Mouse (Mus musculus): ENCODE measurements at regions not wholly inside any gene's neighbourhood (a gene's known extent, or its start where the extent isn't known, plus 50 kb on each side); places are given as distances from the start of the nearest gene placed in this dataset.
"Not testable (repeated sequence)": the region's sequence is repeated elsewhere in the genome, so short reads cannot be mapped to it uniquely, and the experiment has no call there.

DNA sequence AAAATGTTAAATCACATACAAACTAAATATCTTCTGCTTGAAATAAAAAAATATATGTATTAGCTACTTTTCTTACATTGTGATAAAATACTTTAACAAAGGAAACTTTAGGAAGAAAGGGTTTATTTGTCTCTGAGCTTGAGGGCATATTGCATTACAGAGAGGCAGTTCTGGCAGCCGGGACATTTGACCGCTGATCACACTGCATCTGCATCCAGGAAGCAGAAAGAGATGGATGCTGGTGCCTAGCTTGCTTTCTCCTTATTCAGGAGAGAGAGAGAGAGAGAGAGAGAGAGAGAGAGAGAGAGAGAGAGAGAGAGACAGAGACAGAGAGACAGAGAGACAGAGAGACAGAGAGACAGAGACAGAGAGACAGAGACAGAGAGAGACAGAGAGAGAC, 137.7 kb upstream of the Tacstd2 start:
- DNase-seq (ENCODE audit: low spot score) = not testable (repeated sequence)

DNA sequence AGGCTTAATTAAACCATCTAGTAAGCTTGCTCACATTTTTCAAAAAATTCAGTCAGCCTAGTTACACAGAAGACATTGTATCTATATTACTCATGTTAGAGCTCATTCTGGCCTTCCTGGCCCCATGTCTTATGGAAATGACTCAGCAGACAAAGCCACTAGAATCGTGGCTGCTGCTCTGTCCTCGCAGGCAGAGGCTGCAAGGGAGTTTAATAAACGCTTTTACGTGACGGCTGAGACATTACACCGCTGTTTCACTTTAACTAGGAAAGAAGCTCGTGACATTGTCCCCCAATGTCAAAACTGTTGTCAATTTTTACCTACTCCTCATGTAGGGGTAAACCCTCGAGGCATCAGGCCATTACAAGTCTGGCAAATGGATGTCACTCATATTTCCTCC, 132.5 kb upstream of the Tacstd2 start:
- not testable (repeated sequence) for DNase-seq (ENCODE audit: low spot score)

DNA sequence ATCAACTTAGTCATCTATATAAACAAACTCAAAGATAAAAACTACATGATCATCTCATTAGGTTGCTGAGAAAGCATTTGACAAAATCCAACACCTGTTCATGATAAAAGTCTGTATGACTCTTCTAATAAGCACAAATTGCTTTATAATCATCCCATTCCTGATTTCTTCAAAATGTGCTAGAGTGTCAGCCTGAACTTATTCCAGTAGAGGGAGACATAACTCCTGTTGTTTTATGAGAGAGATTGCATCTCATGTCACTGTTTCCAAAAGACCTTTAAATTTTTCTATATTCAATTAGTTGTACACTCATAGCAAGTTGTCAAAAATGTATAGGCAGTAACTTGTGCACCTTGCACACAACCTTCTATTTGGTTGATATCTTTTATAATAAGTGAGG, 96.0 kb upstream of the Tacstd2 start:
- no peak for DNase-seq (ENCODE audit: low spot score)

DNA sequence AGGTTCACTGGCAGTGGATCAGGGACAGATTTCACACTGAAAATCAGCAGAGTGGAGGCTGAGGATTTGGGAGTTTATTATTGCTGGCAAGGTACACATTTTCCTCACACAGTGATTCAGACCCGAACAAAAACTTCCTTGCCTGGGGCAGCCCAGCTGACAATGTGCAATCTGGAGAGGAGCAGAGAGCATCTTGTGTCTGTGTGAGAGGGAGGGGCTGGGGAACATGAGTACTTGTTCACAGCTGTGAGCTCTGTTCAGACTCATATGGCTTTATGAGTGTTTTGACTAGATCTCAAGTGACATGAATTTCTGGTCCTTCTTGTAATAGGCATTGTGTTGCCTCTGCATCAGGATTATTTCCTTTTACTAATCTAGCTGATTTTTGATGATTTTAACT, 74.8 kb upstream of the Tacstd2 start:
- DNase-seq (ENCODE audit: low spot score) = no peak

DNA sequence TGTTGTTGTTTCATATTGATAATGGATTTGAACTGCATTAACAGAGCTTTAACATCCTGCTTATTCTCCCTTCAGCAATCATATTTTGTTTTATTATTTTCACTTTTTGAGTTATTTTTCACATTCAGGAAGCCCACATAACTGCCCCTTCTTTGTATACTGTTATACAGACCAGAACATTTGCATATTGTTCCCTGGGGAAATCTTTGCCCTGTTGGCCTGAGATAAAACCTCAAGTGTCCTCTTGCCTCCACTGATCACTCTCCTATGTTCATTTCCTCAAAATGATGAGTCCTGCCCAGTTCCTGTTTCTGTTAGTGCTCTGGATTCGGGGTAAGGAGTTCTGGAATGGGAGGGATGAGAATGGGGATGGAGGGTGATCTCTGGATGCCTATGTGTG, 73.9 kb upstream of the Tacstd2 start:
- DNase-seq (ENCODE audit: low spot score) = not testable (repeated sequence)
